Mouse (Mus musculus): ENCODE results near the gene Scgb1a1. TPM values are rescaled to one million over a fixed set of nuclear protein-coding genes. Genes with fewer than 3 reads are reported as not detected.
A peak's percentile ranks its signal among the peaks of the same experiment; 100 is the strongest.

Gene Scgb1a1
- polyA plus RNA-seq, 1 experiment from 2014 or later = 12.6 TPM

- 52% methylated on average over 7 of the region's 7 CpGs for WGBS
- ATAC-seq (ENCODE audit: low FRiP score, low TSS enrichment) (peak; percentile 58; the same call in 1 of the 2 replicates), DNase-seq (ENCODE audit: low spot score) (peak; percentile 30)
- Histone ChIP-seq H3K4me3 (ENCODE audit: low read depth, low read length) (no peak overlapping the region), H3K9me3 (ENCODE audit: control insufficient read depth, low read length) (no peaks in the 10 kb centered on the region), H3K9ac (ENCODE audit: low read length) (no peak overlapping the region), H3K4me1 (replicated peaks; ENCODE audit: control insufficient read depth, insufficient read depth) (peaks cover 7% of the 10 kb centered on the region), H3K27ac (replicated peaks) (peak overlapping the region; percentile 46), H3K27me3 (ENCODE audit: control insufficient read depth, insufficient read depth, low read length) (no peaks in the 10 kb centered on the region), H3K4me2 (replicated peaks; ENCODE audit: low read depth) (no peak overlapping the region), H3K36me3 (ENCODE audit: control insufficient read depth, insufficient read depth, low read length) (no peaks in the 10 kb centered on the region)
- TF ChIP-seq EP300 (optimal IDR thresholded peaks at IDR 0.05) (no peak), CTCF (IDR thresholded peaks at IDR 0.05; ENCODE audit: low read depth) (no peak)
These were observed 40.4 kb downstream of the Scgb1a1 start for GRCm38 (mm10) chr19:9047207-9047945.

GRCm38 (mm10) chr19:9044291-9044690 lies 43.5 kb downstream of the Scgb1a1 start:
- no peaks in the 10 kb centered on the region for H3K27me3 ChIP-seq (ENCODE audit: control insufficient read depth, insufficient read depth, low read length)
- WGBS = 57% methylated on average over 4 of the region's 4 CpGs
- no peak overlapping the region for H3K27ac ChIP-seq (replicated peaks)
- no peaks in the 10 kb centered on the region for H3K36me3 ChIP-seq (ENCODE audit: control insufficient read depth, insufficient read depth, low read length)
- no peak overlapping the region for H3K9ac ChIP-seq (ENCODE audit: low read length)
- DNase-seq (ENCODE audit: low spot score) (no peak), ATAC-seq (ENCODE audit: low FRiP score, low TSS enrichment) (peak; percentile 25; the same call in 1 of the 2 replicates)
- H3K9me3 ChIP-seq (ENCODE audit: control insufficient read depth, low read length) = no peaks in the 10 kb centered on the region
- H3K4me1 ChIP-seq (replicated peaks; ENCODE audit: control insufficient read depth, insufficient read depth) = peaks cover 7% of the 10 kb centered on the region
- H3K4me2 ChIP-seq (replicated peaks; ENCODE audit: low read depth) = no peak overlapping the region
- no peak overlapping the region for H3K4me3 ChIP-seq (ENCODE audit: low read depth, low read length)
- no peak for TF ChIP-seq CTCF (IDR thresholded peaks at IDR 0.05; ENCODE audit: low read depth)
- no peak for TF ChIP-seq EP300 (optimal IDR thresholded peaks at IDR 0.05)

GRCm38 (mm10) chr19:9043123-9043522 lies 44.6 kb downstream of the Scgb1a1 start:
- H3K4me3 ChIP-seq (ENCODE audit: low read depth, low read length) = no peak overlapping the region
- TF ChIP-seq EP300 (optimal IDR thresholded peaks at IDR 0.05) (no peak), CTCF (IDR thresholded peaks at IDR 0.05; ENCODE audit: low read depth) (no peak)
- no peaks in the 10 kb centered on the region for H3K9me3 ChIP-seq (ENCODE audit: control insufficient read depth, low read length)
- no peak for DNase-seq (ENCODE audit: low spot score)
- H3K27ac ChIP-seq (replicated peaks) = no peak overlapping the region
- H3K4me1 ChIP-seq (replicated peaks; ENCODE audit: control insufficient read depth, insufficient read depth) = peaks cover 7% of the 10 kb centered on the region
- no peaks in the 10 kb centered on the region for H3K36me3 ChIP-seq (ENCODE audit: control insufficient read depth, insufficient read depth, low read length)
- H3K27me3 ChIP-seq (ENCODE audit: control insufficient read depth, insufficient read depth, low read length) = no peaks in the 10 kb centered on the region
- H3K9ac ChIP-seq (ENCODE audit: low read length) = no peak overlapping the region
- no peak overlapping the region for H3K4me2 ChIP-seq (replicated peaks; ENCODE audit: low read depth)
- no peak for ATAC-seq (ENCODE audit: low FRiP score, low TSS enrichment)
- 94% methylated on average over 1 of the region's 1 CpGs for WGBS

- no peak overlapping the region for H3K9ac ChIP-seq (ENCODE audit: low read length)
- TF ChIP-seq EP300 (optimal IDR thresholded peaks at IDR 0.05) (no peak), CTCF (IDR thresholded peaks at IDR 0.05; ENCODE audit: low read depth) (no peak)
- no peak for ATAC-seq (ENCODE audit: low FRiP score, low TSS enrichment)
These were observed 46.7 kb downstream of the Scgb1a1 start for GRCm38 (mm10) chr19:9041074-9041473.

GRCm38 (mm10) chr19:9040649-9041048 lies 47.1 kb downstream of the Scgb1a1 start:
- Histone ChIP-seq H3K36me3 (ENCODE audit: control insufficient read depth, insufficient read depth, low read length) (no peaks in the 10 kb centered on the region), H3K4me1 (replicated peaks; ENCODE audit: control insufficient read depth, insufficient read depth) (no peaks in the 10 kb centered on the region), H3K4me2 (replicated peaks; ENCODE audit: low read depth) (no peak overlapping the region), H3K4me3 (ENCODE audit: low read depth, low read length) (no peak overlapping the region), H3K27me3 (ENCODE audit: control insufficient read depth, insufficient read depth, low read length) (no peaks in the 10 kb centered on the region), H3K27ac (replicated peaks) (no peak overlapping the region), H3K9ac (ENCODE audit: low read length) (no peak overlapping the region), H3K9me3 (ENCODE audit: control insufficient read depth, low read length) (no peaks in the 10 kb centered on the region)
- TF ChIP-seq CTCF (IDR thresholded peaks at IDR 0.05; ENCODE audit: low read depth) (no peak), EP300 (optimal IDR thresholded peaks at IDR 0.05) (no peak)
- 70% methylated on average over 5 of the region's 6 CpGs for WGBS
- ATAC-seq (ENCODE audit: low FRiP score, low TSS enrichment) (no peak), DNase-seq (ENCODE audit: low spot score) (no peak)

More at GRCm38 (mm10) chr19:9041074-9041473, 46.7 kb downstream of the Scgb1a1 start:
- H3K27ac ChIP-seq (replicated peaks) = no peak overlapping the region
- no peaks in the 10 kb centered on the region for H3K27me3 ChIP-seq (ENCODE audit: control insufficient read depth, insufficient read depth, low read length)
- no peaks in the 10 kb centered on the region for H3K9me3 ChIP-seq (ENCODE audit: control insufficient read depth, low read length)
- H3K4me2 ChIP-seq (replicated peaks; ENCODE audit: low read depth) = no peak overlapping the region
- no peaks in the 10 kb centered on the region for H3K36me3 ChIP-seq (ENCODE audit: control insufficient read depth, insufficient read depth, low read length)
- H3K4me1 ChIP-seq (replicated peaks; ENCODE audit: control insufficient read depth, insufficient read depth) = no peaks in the 10 kb centered on the region
- H3K4me3 ChIP-seq (ENCODE audit: low read depth, low read length) = no peak overlapping the region
- DNase-seq (ENCODE audit: low spot score) = no peak

GRCm38 (mm10) chr19:9039928-9040327 lies 47.8 kb downstream of the Scgb1a1 start:
- Histone ChIP-seq H3K9ac (ENCODE audit: low read length) (no peak overlapping the region), H3K27ac (replicated peaks) (no peak overlapping the region), H3K9me3 (ENCODE audit: control insufficient read depth, low read length) (no peaks in the 10 kb centered on the region), H3K27me3 (ENCODE audit: control insufficient read depth, insufficient read depth, low read length) (no peaks in the 10 kb centered on the region), H3K4me3 (ENCODE audit: low read depth, low read length) (no peak overlapping the region), H3K36me3 (ENCODE audit: control insufficient read depth, insufficient read depth, low read length) (no peaks in the 10 kb centered on the region), H3K4me1 (replicated peaks; ENCODE audit: control insufficient read depth, insufficient read depth) (no peaks in the 10 kb centered on the region), H3K4me2 (replicated peaks; ENCODE audit: low read depth) (no peak overlapping the region)
- 23% methylated on average over 7 of the region's 7 CpGs for WGBS
- ATAC-seq (ENCODE audit: low FRiP score, low TSS enrichment) (peak; percentile 64; the same call in 1 of the 2 replicates), DNase-seq (ENCODE audit: low spot score) (no peak)
- TF ChIP-seq CTCF (IDR thresholded peaks at IDR 0.05; ENCODE audit: low read depth) (no peak), EP300 (optimal IDR thresholded peaks at IDR 0.05) (no peak)
